Mouse (Mus musculus) layer of hippocampus, adult 18-20 months (tissue): Measurements from ENCODE around the gene Fahd2a. TPM values are rescaled to one million over a fixed set of nuclear protein-coding genes. Genes with fewer than 3 reads are reported as not detected.

ENCODE experiments used
- DNase-seq, 2 experiments: peaks; one replicate each; pipeline ENCODE4 v3.0.0; 2022; ENCODE audit warnings: low spot score in 2 of 2
- total RNA-seq, 2 experiments: library from RNA; stranded (reverse); gene quantifications; 2 replicates each; pipeline ENCODE4 v1.2.3; 2021

Fahd2a gene
- total RNA-seq, 2 experiments from 2014 or later = 14.7 to 19.0 TPM

- no peak for DNase-seq
Measured at GRCm38 (mm10) chr2:127433487-127434295, 10.7 kb downstream of the Fahd2a start.

DNA sequence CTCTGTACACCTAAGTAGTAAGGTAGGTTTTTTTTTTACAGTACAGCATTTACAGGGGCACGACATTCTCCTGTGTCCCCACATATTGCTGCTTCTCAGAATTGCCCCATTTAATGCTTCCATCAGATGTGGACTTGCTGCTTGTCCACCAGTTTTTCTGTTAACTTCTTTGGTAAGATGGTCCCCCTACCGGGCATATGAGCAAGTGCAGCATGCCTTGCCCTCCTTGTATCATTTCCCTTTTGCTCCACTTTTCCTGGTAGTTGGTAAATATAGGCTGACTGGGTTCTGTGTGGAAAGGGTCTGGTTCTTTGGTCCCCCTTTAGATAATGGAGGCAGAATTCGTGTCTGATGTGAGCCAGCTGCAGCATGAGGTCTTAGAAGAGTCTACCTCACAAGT lies 14.1 kb downstream of the Fahd2a start:
- DNase-seq = peak; percentile 36 to 69

- DNase-seq = no peak
Measured at GRCm38 (mm10) chr2:127424977-127425376, 19.4 kb downstream of the Fahd2a start, which contains the start of gene Gpat2. TSS of gene Gpat2 (plus strand) at chr2:127425199.

GRCm38 (mm10) chr2:127418266-127418970 lies 25.9 kb downstream of the Fahd2a start:
- no peak for DNase-seq

- DNase-seq = no peak
Measured at GRCm38 (mm10) chr2:127416706-127417105, 27.7 kb downstream of the Fahd2a start.

GRCm38 (mm10) chr2:127415806-127416205 lies 28.6 kb downstream of the Fahd2a start:
- DNase-seq = no peak

DNA sequence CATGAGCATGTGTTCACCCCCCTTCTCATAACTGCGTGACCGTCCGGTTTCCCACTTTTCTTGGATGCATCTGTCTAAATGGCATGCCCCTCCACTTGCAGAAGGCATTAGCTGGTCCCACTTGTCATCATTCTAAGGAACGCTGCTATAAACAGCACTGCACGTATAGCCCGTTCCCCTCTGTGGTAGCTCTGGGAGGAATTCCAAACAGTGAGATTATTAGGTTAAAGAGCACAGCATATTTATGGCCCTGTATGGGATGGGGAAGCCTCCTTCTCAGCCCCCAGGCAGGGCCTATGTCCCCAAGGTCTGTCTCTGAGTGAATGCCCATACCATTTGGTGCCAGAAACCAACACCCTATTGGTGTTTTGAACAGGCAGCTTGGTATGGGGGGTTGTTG lies 33.2 kb downstream of the Fahd2a start:
- DNase-seq = no peak

DNA sequence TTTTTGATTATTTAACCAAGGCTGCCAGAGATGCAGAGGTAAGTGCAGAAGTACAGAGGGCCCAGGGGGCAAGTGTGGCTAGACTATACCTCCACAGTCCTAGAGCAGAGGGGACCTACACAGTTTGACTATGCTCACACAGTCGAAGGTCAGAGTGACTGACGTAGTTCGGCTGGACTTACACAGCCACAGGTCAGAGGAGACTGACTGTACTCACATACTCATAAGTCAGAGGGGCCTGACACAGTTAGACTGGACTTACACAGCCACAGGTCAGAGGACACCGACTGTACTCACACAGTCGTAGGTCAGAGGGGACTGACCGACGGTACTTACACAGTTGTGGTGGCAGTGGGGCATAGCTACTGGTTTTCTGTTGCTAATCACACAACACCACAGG lies 45.6 kb downstream of the Fahd2a start:
- DNase-seq = no peak

GRCm38 (mm10) chr2:127394606-127395161 lies 49.7 kb downstream of the Fahd2a start:
- no peak for DNase-seq

GRCm38 (mm10) chr2:127391323-127391722 lies 53.0 kb downstream of the Fahd2a start:
- no peak for DNase-seq

GRCm38 (mm10) chr2:127390846-127391245 lies 53.5 kb downstream of the Fahd2a start:
- no peak for DNase-seq

- no peak for DNase-seq
Measured at GRCm38 (mm10) chr2:127390352-127390751, 54.0 kb downstream of the Fahd2a start.

DNA sequence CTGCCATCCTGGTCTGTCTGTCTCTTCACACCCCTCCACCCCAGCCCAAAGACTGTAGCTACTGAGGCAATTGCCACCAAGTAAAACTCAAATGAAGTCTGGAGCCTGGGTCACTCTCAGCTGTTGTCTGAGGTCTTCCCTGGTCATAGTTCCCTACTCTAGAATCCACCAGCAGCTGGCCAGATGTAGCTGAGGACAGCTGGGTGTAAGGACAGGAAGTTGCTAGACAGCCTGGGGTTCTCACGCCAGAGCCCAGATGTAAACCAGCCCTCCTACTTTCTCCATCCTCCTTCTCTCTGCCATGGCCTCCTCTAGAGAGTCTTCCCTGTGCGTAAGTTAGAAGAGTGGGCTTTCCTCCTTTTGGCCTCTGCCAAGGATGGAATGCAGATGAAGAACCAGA lies 56.8 kb downstream of the Fahd2a start:
- no peak for DNase-seq

Other genes starting within 250 kb of the Fahd2a start
- 1 to 10 TPM in 1 of 2 experiments, under 1 TPM in 1; 0.37 to 1.3 TPM for gene 1810024B03Rik, start 236.3 kb downstream of the Fahd2a start, total RNA-seq
- gene Snrnp200, start 236.2 kb downstream of the Fahd2a start, total RNA-seq = 10 to 100 TPM; 94.5 to 95.2 TPM
- gene Ciao1, start 196.7 kb downstream of the Fahd2a start, total RNA-seq = 10 to 100 TPM; 72.8 to 81.6 TPM
- gene Tmem127, start 196.7 kb downstream of the Fahd2a start, total RNA-seq = 10 to 100 TPM; 73.5 to 75.8 TPM
- 100 to 1,000 TPM in 1 of 2 experiments, 10 to 100 TPM in 1; 99.8 to 104 TPM for gene Stard7, start 174.3 kb downstream of the Fahd2a start, total RNA-seq
- gene Dusp2, start 108.4 kb downstream of the Fahd2a start, total RNA-seq = 1 to 10 TPM in 1 of 2 experiments, under 1 TPM in 1; 0.91 to 1.4 TPM
- not detected for gene Astl, start 105.9 kb downstream of the Fahd2a start, total RNA-seq
- gene Adra2b, start 81.4 kb downstream of the Fahd2a start, total RNA-seq = under 1 TPM; 0.10 to 0.12 TPM
- gene Gpat2, start 19.4 kb downstream of the Fahd2a start, total RNA-seq = under 1 TPM in 1 of 2 experiments, not detected in 1; 0.42 TPM
- gene Kcnip3, start 77.5 kb upstream of the Fahd2a start, total RNA-seq = 10 to 100 TPM; 61.3 to 70.6 TPM
- gene Prom2, start 96.9 kb upstream of the Fahd2a start, total RNA-seq = under 1 TPM in 1 of 2 experiments, not detected in 1; 0.27 TPM
- gene Zfp661, start 142.5 kb upstream of the Fahd2a start, total RNA-seq = 1 to 10 TPM; 8.4 to 8.8 TPM
- 10 to 100 TPM; 82.9 to 94.5 TPM for gene Mrps5, start 142.7 kb upstream of the Fahd2a start, total RNA-seq
- 10 to 100 TPM; 79.8 to 96.3 TPM for gene Mal, start 212.1 kb upstream of the Fahd2a start, total RNA-seq